Mouse (Mus musculus) right cerebral cortex, postnatal 14 days (tissue): ENCODE measurements around the gene Exph5.
A peak's percentile ranks its signal among the peaks of the same experiment; 100 is the strongest.

Experiments used
- DNase-seq: peaks from one replicate; pipeline ENCODE4 v3.0.0; 2022

The Exph5 gene

GRCm38 (mm10) chr9:53375907-53376306 is 74.4 kb downstream of the Exph5 start:
- DNase-seq: no peak

GRCm38 (mm10) chr9:53376820-53377219 is 75.3 kb downstream of the Exph5 start:
- DNase-seq: no peak

- no peak for DNase-seq
These were observed 76.1 kb downstream of the Exph5 start for GRCm38 (mm10) chr9:53377597-53377996.

- no peak for DNase-seq
These were observed 76.7 kb downstream of the Exph5 start for GRCm38 (mm10) chr9:53378171-53378570.

- DNase-seq: no peak
These were observed 79.1 kb downstream of the Exph5 start for GRCm38 (mm10) chr9:53380595-53380994.

GRCm38 (mm10) chr9:53381113-53381615 is 79.7 kb downstream of the Exph5 start:
- no peak for DNase-seq

- DNase-seq: peak; percentile 64
These were observed 82.7 kb downstream of the Exph5 start, which contains the start of gene Kdelc2 for GRCm38 (mm10) chr9:53383951-53384866. Gene Kdelc2, plus strand, starts transcription at chr9:53384025.

- DNase-seq: peak; percentile 19
These were observed 83.4 kb downstream of the Exph5 start for GRCm38 (mm10) chr9:53384873-53385272.

GRCm38 (mm10) chr9:53387431-53387830 is 86.0 kb downstream of the Exph5 start:
- no peak for DNase-seq

GRCm38 (mm10) chr9:53389109-53389508 is 87.6 kb downstream of the Exph5 start:
- no peak for DNase-seq

- DNase-seq: no peak
These were observed 88.7 kb downstream of the Exph5 start for GRCm38 (mm10) chr9:53390136-53390535.

- DNase-seq: no peak
These were observed 96.4 kb downstream of the Exph5 start for GRCm38 (mm10) chr9:53397685-53398387.

GRCm38 (mm10) chr9:53398388-53398700 is 96.9 kb downstream of the Exph5 start:
- peak; percentile 78 for DNase-seq

- DNase-seq: no peak
These were observed 98.1 kb downstream of the Exph5 start for GRCm38 (mm10) chr9:53399537-53399936.

GRCm38 (mm10) chr9:53400696-53401095 is 99.2 kb downstream of the Exph5 start:
- no peak for DNase-seq

- DNase-seq: no peak
These were observed 99.7 kb downstream of the Exph5 start for GRCm38 (mm10) chr9:53401146-53401545.

- peak; percentile 16 for DNase-seq
These were observed 100.8 kb downstream of the Exph5 start, which contains the start of gene 4930550C14Rik for GRCm38 (mm10) chr9:53402291-53402711. Gene 4930550C14Rik, plus strand, starts transcription at chr9:53402325.

- no peak for DNase-seq
These were observed 101.5 kb downstream of the Exph5 start for GRCm38 (mm10) chr9:53402991-53403390.

GRCm38 (mm10) chr9:53404050-53404752 is 102.7 kb downstream of the Exph5 start:
- DNase-seq: no peak

- DNase-seq: peak; percentile 72
These were observed 103.6 kb downstream of the Exph5 start for GRCm38 (mm10) chr9:53404753-53405722.

- no peak for DNase-seq
These were observed 107.1 kb downstream of the Exph5 start for GRCm38 (mm10) chr9:53408548-53408947.

GRCm38 (mm10) chr9:53408953-53409361 is 107.5 kb downstream of the Exph5 start:
- no peak for DNase-seq
